Mouse (Mus musculus): ENCODE measurements at regions not wholly inside any gene's neighbourhood (a gene's known extent, or its start where the extent isn't known, plus 50 kb on each side); places are given as distances from the start of the nearest gene placed in this dataset.

- DNase-seq, result no peak
Observed at GRCm38 (mm10) chr19:54470034-54470433, 426.1 kb downstream of the Adra2a start.

GRCm38 (mm10) chr19:54498066-54498465, 454.1 kb downstream of the Adra2a start:
- DNase-seq, result no peak

GRCm38 (mm10) chr19:54533858-54534257, 489.9 kb downstream of the Adra2a start:
- DNase-seq, result no peak

- no peak for DNase-seq
Observed at GRCm38 (mm10) chr19:54555351-54555750, 511.4 kb downstream of the Adra2a start.

GRCm38 (mm10) chr19:54557984-54558383, 514.0 kb downstream of the Adra2a start:
- DNase-seq, result no peak

- DNase-seq, result no peak
Observed at GRCm38 (mm10) chr19:54583574-54583973, 539.6 kb downstream of the Adra2a start.

GRCm38 (mm10) chr19:54584687-54585237, 540.8 kb downstream of the Adra2a start:
- DNase-seq, result no peak

GRCm38 (mm10) chr19:54585326-54585725, 541.4 kb downstream of the Adra2a start:
- no peak for DNase-seq

GRCm38 (mm10) chr19:54603345-54603744, 523.7 kb downstream of the Gpam start:
- no peak for DNase-seq

GRCm38 (mm10) chr19:54605346-54605745, 521.7 kb downstream of the Gpam start:
- DNase-seq, result no peak

- DNase-seq, result no peak
Observed at GRCm38 (mm10) chr19:54616924-54617323, 510.1 kb downstream of the Gpam start.

All from kidney, adult 11 months (tissue).